7 mouse cellular contexts compared by ENCODE assay signal in genomic region chr14:54409980-54410810, GRCm38 (mm10). TPM values are rescaled to one million over a fixed set of nuclear protein-coding genes. Genes with fewer than 3 reads are reported as not detected.
DNase-seq lines count a peak whose midpoint lies in the region; ATAC-seq and TF ChIP-seq lines count a peak whose summit lies in the region.

No protein-coding gene starts in this region.

- H3K27ac ChIP-seq in forebrain, embryonic 14.5 days (ENCODE audit: low read depth, low read length) = peak overlapping the region; percentile 30; the same call in 1 of the 2 replicates
- H3K27ac ChIP-seq in intestine, postnatal 0 days (ENCODE audit: low read depth, low read length) = peak overlapping the region; percentile 95
- H3K27ac ChIP-seq in lung, embryonic 14.5 days (ENCODE audit: low read depth) = peak overlapping the region; percentile 84
- H3K27ac ChIP-seq in stomach, embryonic 14.5 days (ENCODE audit: low read length) = peak overlapping the region; percentile 88

- no peaks in the 10 kb centered on the region for H3K27me3 ChIP-seq in forebrain, embryonic 14.5 days (replicated peaks; ENCODE audit: control insufficient read depth, insufficient read depth, low read length)
- no peaks in the 10 kb centered on the region for H3K27me3 ChIP-seq in intestine, postnatal 0 days (replicated peaks; ENCODE audit: control insufficient read depth, insufficient read depth, low read length)
- no peaks in the 10 kb centered on the region for H3K27me3 ChIP-seq in lung, embryonic 14.5 days (ENCODE audit: insufficient read depth, low read length)
- H3K27me3 ChIP-seq in stomach, embryonic 14.5 days (ENCODE audit: control insufficient read depth, insufficient read depth, low read length) = no peaks in the 10 kb centered on the region

- H3K9ac ChIP-seq in forebrain, embryonic 14.5 days (ENCODE audit: low read length) = peak overlapping the region; percentile 13; the same call in 1 of the 2 replicates
- H3K9ac ChIP-seq in intestine, postnatal 0 days (ENCODE audit: low read depth, low read length) = peak overlapping the region; percentile 71
- peak overlapping the region; percentile 19 for H3K9ac ChIP-seq in lung, embryonic 14.5 days
- no peak overlapping the region for H3K9ac ChIP-seq in stomach, embryonic 14.5 days (replicated peaks; ENCODE audit: low read depth, low read length)

- no peak overlapping the region for H3K4me3 ChIP-seq in forebrain, embryonic 14.5 days (ENCODE audit: low read depth, low read length)
- peak overlapping the region; percentile 46 for H3K4me3 ChIP-seq in intestine, postnatal 0 days (ENCODE audit: low read depth, low read length)
- no peak overlapping the region for H3K4me3 ChIP-seq in lung, embryonic 14.5 days (ENCODE audit: low read depth, low read length)
- peak overlapping the region; percentile 8; the same call in 1 of the 2 replicates for H3K4me3 ChIP-seq in stomach, embryonic 14.5 days (ENCODE audit: low read depth, low read length)

- no peak for ATAC-seq in forebrain, embryonic 14.5 days
- peak; percentile 86 for ATAC-seq in intestine, postnatal 0 days
- peak; percentile 39; the same call in 1 of the 2 replicates for ATAC-seq in lung, embryonic 14.5 days (ENCODE audit: insufficient read depth)
- peak; percentile 62 for ATAC-seq in stomach, embryonic 14.5 days (ENCODE audit: insufficient number of reproducible peaks, insufficient read depth, low FRiP score, low read depth)

- TF ChIP-seq CTCF in intestine, postnatal 0 days (IDR thresholded peaks at IDR 0.05; ENCODE audit: low read depth) = no peak
- TF ChIP-seq CTCF in lung, embryonic 14.5 days (IDR thresholded peaks at IDR 0.05; ENCODE audit: low read depth) = no peak

- 37% methylated on average over 17 of the region's 17 CpGs for WGBS in forebrain, embryonic 14.5 days
- WGBS in intestine, postnatal 0 days = 23% methylated on average over 17 of the region's 17 CpGs
- whole genome bisulfite sequencing in lung, embryonic 14.5 days = 29% methylated on average over 17 of the region's 17 CpGs
- 33% methylated on average over 17 of the region's 17 CpGs for WGBS in stomach, embryonic 14.5 days

- H3K4me1 ChIP-seq in forebrain, embryonic 14.5 days (ENCODE audit: control insufficient read depth, insufficient read depth, low read length) = no peaks in the 10 kb centered on the region; the same call in 1 of the 2 replicates
- no peaks in the 10 kb centered on the region for H3K4me1 ChIP-seq in intestine, postnatal 0 days (replicated peaks; ENCODE audit: control insufficient read depth, insufficient read depth, low read length)
- H3K4me1 ChIP-seq in lung, embryonic 14.5 days (ENCODE audit: insufficient read depth) = peaks cover 19% of the 10 kb centered on the region
- H3K4me1 ChIP-seq in stomach, embryonic 14.5 days (ENCODE audit: control insufficient read depth, insufficient read depth, low read length) = peaks cover 26% of the 10 kb centered on the region

- H3K9me3 ChIP-seq in forebrain, embryonic 14.5 days (replicated peaks; ENCODE audit: control insufficient read depth, low read length) = no peaks in the 10 kb centered on the region
- H3K9me3 ChIP-seq in intestine, postnatal 0 days (ENCODE audit: control insufficient read depth) = no peaks in the 10 kb centered on the region
- H3K9me3 ChIP-seq in lung, embryonic 14.5 days (ENCODE audit: low read depth, low read length) = no peaks in the 10 kb centered on the region
- no peaks in the 10 kb centered on the region for H3K9me3 ChIP-seq in stomach, embryonic 14.5 days (ENCODE audit: control insufficient read depth, low read depth, low read length)

- DNase-seq in ZHBTc4 (ENCODE audit: low read depth, low spot score) = peak; percentile 54
- no peak for DNase-seq in forebrain, embryonic 14.5 days (ENCODE audit: low spot score)
- DNase-seq in lung, embryonic 14.5 days = peak; percentile 55
- no peak for DNase-seq in urinary bladder, postnatal 10 days (ENCODE audit: low spot score)
- DNase-seq in cerebellum, adult 9-10 months = no peak

- no peaks in the 10 kb centered on the region for H3K36me3 ChIP-seq in forebrain, embryonic 14.5 days (ENCODE audit: control insufficient read depth, insufficient read depth, low read length)
- H3K36me3 ChIP-seq in intestine, postnatal 0 days (ENCODE audit: control insufficient read depth, insufficient read depth) = peaks cover 9% of the 10 kb centered on the region; the same call in 1 of the 2 replicates
- no peaks in the 10 kb centered on the region for H3K36me3 ChIP-seq in lung, embryonic 14.5 days (ENCODE audit: insufficient read depth)
- H3K36me3 ChIP-seq in stomach, embryonic 14.5 days (ENCODE audit: control insufficient read depth, insufficient read depth, low read length) = no peaks in the 10 kb centered on the region

- no peak overlapping the region for H3K4me2 ChIP-seq in forebrain, embryonic 14.5 days (ENCODE audit: low read length)
- H3K4me2 ChIP-seq in intestine, postnatal 0 days (replicated peaks; ENCODE audit: low read depth) = peak overlapping the region; percentile 70
- peak overlapping the region; percentile 42 for H3K4me2 ChIP-seq in lung, embryonic 14.5 days
- peak overlapping the region; percentile 33 for H3K4me2 ChIP-seq in stomach, embryonic 14.5 days (replicated peaks; ENCODE audit: low read depth, low read length)

RNA-seq across cellular contexts. Expression of gene Slc7a7, which starts 7.4 kb away (rescaled TPM):
- 4.3 and 5.1 TPM in 2 replicates for polyA plus RNA-seq in forebrain, embryonic 14.5 days (2014; fragmentation: Nextera tagmentation; extraction: Ambion mirVana)
- 188 TPM in 2 replicates for polyA plus RNA-seq in intestine, postnatal 0 days (2015; fragmentation: Nextera tagmentation; extraction: Ambion mirVana)
- polyA plus RNA-seq in lung, embryonic 14.5 days (2014; fragmentation: Nextera tagmentation; extraction: Ambion mirVana) = 7.4 and 7.6 TPM in 2 replicates
- polyA plus RNA-seq in stomach, embryonic 14.5 days (2014; fragmentation: Nextera tagmentation; extraction: Ambion mirVana) = 10.3 and 11.2 TPM in 2 replicates

RNA-seq across cellular contexts. Expression of gene Mrpl52, which starts 16.5 kb away (rescaled TPM):
- 274 and 289 TPM in 2 replicates for polyA plus RNA-seq in forebrain, embryonic 14.5 days (2014; fragmentation: Nextera tagmentation; extraction: Ambion mirVana)
- 300 and 317 TPM in 2 replicates for polyA plus RNA-seq in intestine, postnatal 0 days (2015; fragmentation: Nextera tagmentation; extraction: Ambion mirVana)
- 274 and 280 TPM in 2 replicates for polyA plus RNA-seq in lung, embryonic 14.5 days (2014; fragmentation: Nextera tagmentation; extraction: Ambion mirVana)
- 284 and 312 TPM in 2 replicates for polyA plus RNA-seq in stomach, embryonic 14.5 days (2014; fragmentation: Nextera tagmentation; extraction: Ambion mirVana)

RNA-seq across cellular contexts. Expression of gene Mmp14, which starts 21.2 kb away (rescaled TPM):
- 48.2 and 51.5 TPM in 2 replicates for polyA plus RNA-seq in forebrain, embryonic 14.5 days (2014; fragmentation: Nextera tagmentation; extraction: Ambion mirVana)
- 49.4 and 53.7 TPM in 2 replicates for polyA plus RNA-seq in intestine, postnatal 0 days (2015; fragmentation: Nextera tagmentation; extraction: Ambion mirVana)
- polyA plus RNA-seq in lung, embryonic 14.5 days (2014; fragmentation: Nextera tagmentation; extraction: Ambion mirVana) = 182 and 187 TPM in 2 replicates
- polyA plus RNA-seq in stomach, embryonic 14.5 days (2014; fragmentation: Nextera tagmentation; extraction: Ambion mirVana) = 154 and 156 TPM in 2 replicates

RNA-seq across cellular contexts. Expression of gene Oxa1l, which starts 49.6 kb away (rescaled TPM):
- polyA plus RNA-seq in forebrain, embryonic 14.5 days (2014; fragmentation: Nextera tagmentation; extraction: Ambion mirVana) = 47.8 and 59.0 TPM in 2 replicates
- 35.5 and 36.4 TPM in 2 replicates for polyA plus RNA-seq in intestine, postnatal 0 days (2015; fragmentation: Nextera tagmentation; extraction: Ambion mirVana)
- 51.2 and 53.5 TPM in 2 replicates for polyA plus RNA-seq in lung, embryonic 14.5 days (2014; fragmentation: Nextera tagmentation; extraction: Ambion mirVana)
- polyA plus RNA-seq in stomach, embryonic 14.5 days (2014; fragmentation: Nextera tagmentation; extraction: Ambion mirVana) = 53.6 and 55.9 TPM in 2 replicates

RNA-seq across cellular contexts. Expression of gene Lrp10, which starts 53.7 kb away (rescaled TPM):
- 19.2 and 21.0 TPM in 2 replicates for polyA plus RNA-seq in forebrain, embryonic 14.5 days (2014; fragmentation: Nextera tagmentation; extraction: Ambion mirVana)
- polyA plus RNA-seq in intestine, postnatal 0 days (2015; fragmentation: Nextera tagmentation; extraction: Ambion mirVana) = 105 and 108 TPM in 2 replicates
- polyA plus RNA-seq in lung, embryonic 14.5 days (2014; fragmentation: Nextera tagmentation; extraction: Ambion mirVana) = 46.1 and 46.2 TPM in 2 replicates
- 38.1 and 41.7 TPM in 2 replicates for polyA plus RNA-seq in stomach, embryonic 14.5 days (2014; fragmentation: Nextera tagmentation; extraction: Ambion mirVana)

Comparison
In these comparisons a context has a peak if more than half of its experiments do, and no peak if none do; other contexts are left out.
1. DNase-seq: peak in ZHBTc4 (single experiment) and lung, embryonic 14.5 days (single experiment); none in forebrain, embryonic 14.5 days (single experiment), urinary bladder, postnatal 10 days (single experiment) and cerebellum, adult 9-10 months (single experiment).
2. H3K27ac ChIP-seq: peak in every context shown above with its lines; median percentile 95 in intestine, postnatal 0 days; 88 in stomach, embryonic 14.5 days; 84 in lung, embryonic 14.5 days; 30 in forebrain, embryonic 14.5 days.
3. H3K4me3 ChIP-seq: peak in intestine, postnatal 0 days (single experiment) and stomach, embryonic 14.5 days (single experiment); none in forebrain, embryonic 14.5 days (single experiment) and lung, embryonic 14.5 days (single experiment).
4. RNA of gene Slc7a7, which starts 7.4 kb away (polyA plus RNA-seq): 188 TPM in intestine, postnatal 0 days; 10.3 to 11.2 TPM in stomach, embryonic 14.5 days, 7.4 to 7.6 TPM in lung, embryonic 14.5 days and 4.3 to 5.1 TPM in forebrain, embryonic 14.5 days; every median in the first group is over 10 times any median in the second.